Comparison of ENCODE assay signal across 23 mouse cellular contexts in the genomic region with DNA sequence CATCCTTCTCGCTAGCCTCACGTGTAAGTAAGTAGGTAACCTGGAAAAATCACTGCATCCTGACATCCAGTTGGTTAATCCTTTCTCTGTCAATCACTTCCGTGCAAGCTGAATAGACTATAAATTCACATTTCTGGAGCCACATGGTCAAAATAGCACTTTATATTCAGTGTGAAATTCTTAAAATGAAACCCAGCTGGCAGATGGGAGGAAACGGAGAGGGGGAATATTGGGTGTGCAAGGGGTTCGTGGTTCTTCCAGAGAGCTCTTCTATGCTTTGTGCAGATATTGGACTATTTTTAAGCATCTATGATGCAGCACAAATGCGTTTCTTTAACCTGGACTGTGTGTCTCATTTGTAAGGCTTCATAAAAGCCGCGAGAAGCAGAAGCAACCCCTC.
DNase-seq lines count a peak whose midpoint lies in the region; ATAC-seq lines count a peak whose summit lies in the region.
"Had no signal": no experiment of that assay in that cellular context is flagged by ENCODE, and none has a peak within 500 bp of the region (broad histone marks: within the 10 kb centered on the region; RNA-seq: fewer than 3 reads in every experiment).

No protein-coding gene starts in this region.

- no peak overlapping the region for H3K9ac ChIP-seq in forebrain, embryonic 12.5 days
- no peak overlapping the region for H3K9ac ChIP-seq in forebrain, embryonic 11.5 days (ENCODE audit: low read length)
- H3K9ac ChIP-seq in embryonic facial prominence, embryonic 15.5 days: no peak overlapping the region
- H3K9ac ChIP-seq: embryonic facial prominence, embryonic 12.5 days; heart, embryonic 12.5 days; hindbrain, embryonic 13.5 days; liver, embryonic 12.5 days; lung, embryonic 14.5 days had no signal

- ATAC-seq in forebrain, embryonic 12.5 days (ENCODE audit: low FRiP score): 0 out of 2 replicates have a peak, but pooled peaks have one; percentile 19
- no peak for ATAC-seq in forebrain, embryonic 11.5 days (replicated peaks; ENCODE audit: low FRiP score)
- ATAC-seq in embryonic facial prominence, embryonic 15.5 days (ENCODE audit: insufficient number of reproducible peaks, low FRiP score, low TSS enrichment, low read depth): no peak
- ATAC-seq: CD4-positive, CD25-positive, alpha-beta regulatory T cell, adult 4 months; inflammation-experienced regulatory T-cells, adult 6 months; liver, embryonic 12.5 days had no signal

- no peaks in the 10 kb centered on the region for H3K36me3 ChIP-seq in forebrain, embryonic 12.5 days (replicated peaks)
- H3K36me3 ChIP-seq in forebrain, embryonic 11.5 days (ENCODE audit: control insufficient read depth, insufficient read depth, low read length): no peaks in the 10 kb centered on the region
- H3K36me3 ChIP-seq in embryonic facial prominence, embryonic 15.5 days: no peaks in the 10 kb centered on the region
- H3K36me3 ChIP-seq: embryonic facial prominence, embryonic 12.5 days; heart, embryonic 12.5 days; hindbrain, embryonic 13.5 days; liver, embryonic 12.5 days; midbrain, embryonic 10.5 days had no signal

- WGBS in forebrain, embryonic 12.5 days: 44% methylated on average over 8 of the region's 8 CpGs
- 59% methylated on average over 8 of the region's 8 CpGs for WGBS in forebrain, embryonic 11.5 days
- WGBS in embryonic facial prominence, embryonic 15.5 days: 49% methylated on average over 8 of the region's 8 CpGs

- 0 out of 2 replicates have a peak overlapping the region, but pooled peaks have one; percentile 65 for H3K27ac ChIP-seq in forebrain, embryonic 12.5 days
- H3K27ac ChIP-seq in forebrain, embryonic 11.5 days (ENCODE audit: low read depth, low read length): no peak overlapping the region
- no peak overlapping the region for H3K27ac ChIP-seq in embryonic facial prominence, embryonic 15.5 days (replicated peaks)
- H3K27ac ChIP-seq: embryonic facial prominence, embryonic 12.5 days; hindbrain, embryonic 13.5 days; liver, embryonic 12.5 days; midbrain, embryonic 10.5 days had no signal

- H3K27me3 ChIP-seq in forebrain, embryonic 12.5 days: no peaks in the 10 kb centered on the region
- H3K27me3 ChIP-seq in forebrain, embryonic 11.5 days (ENCODE audit: control insufficient read depth, insufficient read depth, low read length): no peaks in the 10 kb centered on the region
- H3K27me3 ChIP-seq in embryonic facial prominence, embryonic 15.5 days: no peaks in the 10 kb centered on the region
- H3K27me3 ChIP-seq: embryonic facial prominence, embryonic 12.5 days; heart, embryonic 12.5 days; hindbrain, embryonic 13.5 days; liver, embryonic 12.5 days had no signal

- H3K4me2 ChIP-seq in forebrain, embryonic 12.5 days: no peak overlapping the region
- H3K4me2 ChIP-seq in forebrain, embryonic 11.5 days (ENCODE audit: low read depth, low read length, severe bottlenecking): no peak overlapping the region
- H3K4me2 ChIP-seq in embryonic facial prominence, embryonic 15.5 days (replicated peaks): 0 out of 2 replicates have a peak overlapping the region, but pooled peaks have one; percentile 6
- H3K4me2 ChIP-seq: embryonic facial prominence, embryonic 12.5 days; heart, embryonic 12.5 days; hindbrain, embryonic 13.5 days; liver, embryonic 12.5 days; lung, embryonic 14.5 days had no signal

- no peak for DNase-seq in forebrain, embryonic 11.5 days (ENCODE audit: low spot score)
- DNase-seq in left cerebral cortex, adult 11 months (ENCODE audit: low spot score): peak; percentile 35
- DNase-seq in left cerebral cortex, postnatal 4 days: no peak
- DNase-seq in left cerebral cortex, postnatal 14 days (ENCODE audit: low spot score in 2 of 2): peak; percentile 38 to 59
- no peak for DNase-seq in cerebellum, adult 11 months
- no peak for DNase-seq in adrenal gland, adult 2 months
- DNase-seq: adrenal gland, postnatal 25 days; cerebellum, adult 8-10 months; heart, postnatal 14 days; kidney, adult 8-10 months; kidney, postnatal 14 days; lung, embryonic 14.5 days; lung, postnatal 4 days; thymus, postnatal 14 days had no signal

- H3K4me3 ChIP-seq in forebrain, embryonic 12.5 days (replicated peaks): no peak overlapping the region
- H3K4me3 ChIP-seq in forebrain, embryonic 11.5 days (ENCODE audit: low read depth, low read length): no peak overlapping the region
- no peak overlapping the region for H3K4me3 ChIP-seq in embryonic facial prominence, embryonic 15.5 days (replicated peaks)
- H3K4me3 ChIP-seq: embryonic facial prominence, embryonic 12.5 days; heart, embryonic 12.5 days; hindbrain, embryonic 13.5 days; liver, embryonic 12.5 days; midbrain, embryonic 10.5 days had no signal

- peaks cover 3% of the 10 kb centered on the region; the same call in 1 of the 2 replicates for H3K4me1 ChIP-seq in forebrain, embryonic 12.5 days
- no peaks in the 10 kb centered on the region; the same call in 1 of the 2 replicates for H3K4me1 ChIP-seq in forebrain, embryonic 11.5 days (replicated peaks; ENCODE audit: control insufficient read depth, insufficient read depth, low read length)
- peaks cover 16% of the 10 kb centered on the region; the same call in 1 of the 2 replicates for H3K4me1 ChIP-seq in embryonic facial prominence, embryonic 15.5 days
- H3K4me1 ChIP-seq: heart, embryonic 12.5 days had no signal

- intact Hi-C loops in left cerebral cortex, postnatal 4 days (cut with DNase I): no loop called here
- intact Hi-C loops in left cerebral cortex, postnatal 14 days (cut with DNase I): no loop called here

- no peaks in the 10 kb centered on the region for H3K9me3 ChIP-seq in forebrain, embryonic 12.5 days
- H3K9me3 ChIP-seq in forebrain, embryonic 11.5 days (ENCODE audit: control insufficient read depth, low read length): no peaks in the 10 kb centered on the region
- H3K9me3 ChIP-seq in embryonic facial prominence, embryonic 15.5 days (replicated peaks): no peaks in the 10 kb centered on the region
- H3K9me3 ChIP-seq: embryonic facial prominence, embryonic 12.5 days; heart, embryonic 12.5 days; hindbrain, embryonic 13.5 days; liver, embryonic 12.5 days; midbrain, embryonic 10.5 days had no signal

Comparison
In these comparisons a context has a peak if more than half of its experiments do, and no peak if none do; other contexts are left out.
1. DNase-seq: peak in left cerebral cortex, adult 11 months (single experiment) and left cerebral cortex, postnatal 14 days (2 of 2); none in forebrain, embryonic 11.5 days (single experiment), left cerebral cortex, postnatal 4 days (single experiment), cerebellum, adult 11 months (single experiment) and adrenal gland, adult 2 months (single experiment).